Mouse (Mus musculus): ENCODE measurements around the gene Ppfibp2.
A peak's percentile ranks its signal among the peaks of the same experiment; 100 is the strongest.

Ppfibp2 gene

GRCm38 (mm10) chr7:107702461-107703380 lies 107.7 kb downstream of the Ppfibp2 start:
- DNase-seq (ENCODE audit: extremely low spot score) = no peak

DNA sequence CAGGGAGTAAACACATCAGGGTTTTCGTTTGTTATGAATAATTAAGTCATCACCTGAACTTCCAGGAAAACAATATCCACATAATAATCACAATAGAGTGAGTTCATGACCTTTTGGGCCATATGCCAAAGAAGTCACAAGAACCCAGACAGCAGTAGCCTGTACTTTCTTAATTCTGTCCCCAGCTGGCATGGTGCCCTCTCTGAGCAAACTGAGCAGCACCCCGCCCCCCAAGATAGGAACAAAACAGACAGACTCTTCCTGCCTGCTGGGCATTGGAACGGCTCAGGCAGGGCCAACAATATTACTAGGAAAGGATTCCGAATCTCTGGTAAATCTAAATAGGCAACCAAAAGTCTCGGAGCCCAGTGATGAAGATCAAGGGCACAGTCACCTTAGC lies 110.9 kb downstream of the Ppfibp2 start:
- DNase-seq (ENCODE audit: extremely low spot score) = no peak

GRCm38 (mm10) chr7:107707650-107708049 lies 112.6 kb downstream of the Ppfibp2 start:
- DNase-seq (ENCODE audit: extremely low spot score) = no peak

DNA sequence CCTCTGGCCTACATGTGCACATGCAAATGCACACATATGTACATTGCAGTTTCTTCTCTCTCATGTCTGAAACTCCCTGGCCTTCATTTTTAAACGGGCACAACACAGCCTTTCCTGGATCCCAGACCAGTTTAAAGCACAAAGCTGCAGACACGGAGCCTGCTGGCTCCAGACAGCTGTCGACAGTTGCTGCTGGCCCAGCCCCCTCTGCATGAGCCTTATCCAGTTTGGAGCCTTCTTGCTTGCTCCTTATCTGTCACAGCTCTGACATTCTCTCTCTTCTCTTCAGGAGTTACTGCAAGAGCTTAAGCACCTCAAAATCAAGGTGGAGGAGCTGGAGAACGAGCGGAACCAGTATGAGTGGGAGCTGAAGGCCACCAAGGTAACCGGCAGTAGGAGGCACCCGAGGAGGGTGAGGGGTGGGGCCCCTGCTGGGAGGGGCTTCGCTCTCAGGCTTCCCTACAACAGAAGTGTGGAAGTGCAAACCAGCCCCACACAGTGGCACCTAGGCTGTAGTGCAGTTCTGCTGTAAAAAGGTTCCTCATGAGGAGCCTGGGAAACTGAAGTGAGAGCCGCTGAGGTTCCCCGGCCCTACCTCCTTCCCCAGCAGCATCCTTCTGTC lies 113.6 kb downstream of the Ppfibp2 start:
- peak; percentile 79 for DNase-seq (ENCODE audit: extremely low spot score)

- DNase-seq (ENCODE audit: extremely low spot score) = no peak
Measured at GRCm38 (mm10) chr7:107712743-107713142, 117.7 kb downstream of the Ppfibp2 start.

DNA sequence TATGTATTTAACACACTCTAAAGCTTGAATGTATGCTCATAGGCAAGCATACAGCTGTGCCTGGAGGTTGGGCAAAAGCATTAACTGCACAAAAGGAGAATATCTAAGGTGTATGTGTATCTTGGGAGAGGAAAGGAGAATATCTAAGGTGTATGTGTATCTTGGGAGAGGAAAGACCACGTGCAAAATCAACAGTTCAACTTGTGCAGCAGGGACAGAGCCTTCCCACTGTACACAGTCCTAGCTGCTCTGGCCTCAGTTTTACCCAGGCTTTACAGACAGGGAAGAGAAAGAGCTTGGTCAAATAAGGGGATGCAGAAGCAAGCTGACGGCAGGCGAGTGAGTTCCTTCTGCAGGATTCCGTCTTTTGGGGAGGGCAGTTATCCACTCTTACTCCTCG lies 119.1 kb downstream of the Ppfibp2 start:
- DNase-seq (ENCODE audit: extremely low spot score) = no peak

DNA sequence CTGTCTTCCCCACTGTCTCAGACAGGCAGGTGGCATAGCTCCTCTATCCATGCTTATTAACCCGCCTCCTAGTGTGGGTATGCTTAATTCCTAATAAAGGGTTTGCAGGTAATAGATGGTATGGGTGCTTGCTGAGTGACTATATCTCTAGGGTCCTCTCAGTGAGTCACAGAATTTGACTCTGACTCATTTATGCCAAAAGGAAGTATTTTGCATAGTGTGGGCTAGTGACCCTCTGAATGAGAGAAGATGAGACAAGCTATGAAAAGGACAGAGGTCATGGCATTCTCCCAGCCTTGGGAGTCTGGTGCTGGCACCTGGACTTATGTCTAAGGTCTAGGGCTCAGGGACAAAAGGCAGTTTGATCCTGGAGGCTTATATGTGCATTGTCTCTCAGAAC lies 125.8 kb downstream of the Ppfibp2 start:
- no peak for DNase-seq (ENCODE audit: extremely low spot score)

GRCm38 (mm10) chr7:107722536-107722935 lies 127.5 kb downstream of the Ppfibp2 start:
- DNase-seq (ENCODE audit: extremely low spot score) = no peak

DNA sequence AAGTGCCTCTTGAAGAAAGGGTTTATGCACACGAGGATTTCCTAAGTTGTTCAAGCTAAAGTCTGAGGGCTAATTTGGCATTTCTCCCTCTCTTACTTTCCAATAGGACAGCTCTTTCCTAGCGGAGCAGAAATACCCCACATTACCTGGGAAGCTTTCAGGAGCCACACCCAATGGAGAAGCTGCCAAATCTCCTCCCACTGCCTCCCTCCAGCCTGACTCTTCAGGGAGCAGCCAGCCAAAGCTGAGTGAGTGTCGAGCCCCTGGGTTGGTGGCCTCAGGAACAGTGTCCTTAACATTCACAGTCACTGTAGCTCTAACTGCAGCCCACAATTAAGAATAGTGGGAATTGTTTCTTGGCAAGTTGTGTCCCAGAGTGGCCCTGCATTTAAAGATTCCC lies 132.5 kb downstream of the Ppfibp2 start:
- DNase-seq (ENCODE audit: extremely low spot score) = no peak

GRCm38 (mm10) chr7:107730587-107730986 lies 135.6 kb downstream of the Ppfibp2 start:
- no peak for DNase-seq (ENCODE audit: extremely low spot score)

DNA sequence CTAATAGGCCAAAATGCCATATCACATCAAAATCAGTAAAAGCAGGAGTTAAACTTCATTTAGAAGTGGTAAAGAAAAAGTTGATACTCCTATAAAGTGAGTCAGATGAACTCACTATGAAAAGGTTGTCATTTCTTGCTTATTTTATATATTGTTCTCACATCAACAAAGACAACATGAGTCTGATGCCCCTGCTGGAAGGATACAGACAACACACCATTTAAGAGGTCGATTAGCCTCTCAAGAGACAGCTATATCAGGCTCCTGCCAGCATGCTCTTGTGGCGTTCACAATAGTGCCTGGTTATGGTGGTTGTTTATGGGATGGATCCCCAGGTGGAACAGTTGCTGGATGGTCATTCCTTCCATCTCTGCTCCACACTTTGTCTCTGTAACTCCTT lies 138.2 kb downstream of the Ppfibp2 start:
- DNase-seq (ENCODE audit: extremely low spot score) = no peak

- DNase-seq (ENCODE audit: extremely low spot score) = no peak
Measured at GRCm38 (mm10) chr7:107738726-107739125, 143.7 kb downstream of the Ppfibp2 start.

- no peak for DNase-seq (ENCODE audit: extremely low spot score)
Measured at GRCm38 (mm10) chr7:107742963-107743465, 148.0 kb downstream of the Ppfibp2 start.

- no peak for DNase-seq (ENCODE audit: extremely low spot score)
Measured at GRCm38 (mm10) chr7:107744454-107744853, 149.4 kb downstream of the Ppfibp2 start.

GRCm38 (mm10) chr7:107745111-107745510 lies 150.1 kb downstream of the Ppfibp2 start:
- DNase-seq (ENCODE audit: extremely low spot score) = no peak

- DNase-seq (ENCODE audit: extremely low spot score) = no peak
Measured at GRCm38 (mm10) chr7:107746036-107746435, 151.0 kb downstream of the Ppfibp2 start.

DNA sequence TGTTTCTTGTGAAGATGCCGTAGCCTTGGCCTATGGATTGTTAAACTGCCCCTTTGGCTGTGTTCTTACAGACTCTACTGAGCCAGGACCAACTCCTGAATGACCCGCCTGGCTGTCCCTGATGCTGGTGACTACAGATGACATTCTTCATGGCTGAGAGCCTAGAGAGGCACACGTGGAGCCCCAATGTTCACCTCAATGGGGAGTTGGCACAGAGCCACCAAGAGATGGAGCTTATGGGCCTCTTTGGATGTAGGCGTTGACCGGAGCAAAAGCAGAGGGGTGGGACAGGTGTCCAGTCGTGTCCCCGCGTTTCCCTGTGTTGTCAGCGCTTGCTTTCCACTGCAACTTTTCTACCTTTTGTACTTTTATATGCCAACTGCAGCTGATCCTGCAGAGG lies 152.5 kb downstream of the Ppfibp2 start:
- no peak for DNase-seq (ENCODE audit: extremely low spot score)

- DNase-seq (ENCODE audit: extremely low spot score) = peak; percentile 75
Measured at GRCm38 (mm10) chr7:107747954-107748353, 152.9 kb downstream of the Ppfibp2 start.

- peak; percentile 69 for DNase-seq (ENCODE audit: extremely low spot score)
Measured at GRCm38 (mm10) chr7:107749270-107749669, 154.3 kb downstream of the Ppfibp2 start.

- DNase-seq (ENCODE audit: extremely low spot score) = no peak
Measured at GRCm38 (mm10) chr7:107749721-107750120, 154.7 kb downstream of the Ppfibp2 start.

DNA sequence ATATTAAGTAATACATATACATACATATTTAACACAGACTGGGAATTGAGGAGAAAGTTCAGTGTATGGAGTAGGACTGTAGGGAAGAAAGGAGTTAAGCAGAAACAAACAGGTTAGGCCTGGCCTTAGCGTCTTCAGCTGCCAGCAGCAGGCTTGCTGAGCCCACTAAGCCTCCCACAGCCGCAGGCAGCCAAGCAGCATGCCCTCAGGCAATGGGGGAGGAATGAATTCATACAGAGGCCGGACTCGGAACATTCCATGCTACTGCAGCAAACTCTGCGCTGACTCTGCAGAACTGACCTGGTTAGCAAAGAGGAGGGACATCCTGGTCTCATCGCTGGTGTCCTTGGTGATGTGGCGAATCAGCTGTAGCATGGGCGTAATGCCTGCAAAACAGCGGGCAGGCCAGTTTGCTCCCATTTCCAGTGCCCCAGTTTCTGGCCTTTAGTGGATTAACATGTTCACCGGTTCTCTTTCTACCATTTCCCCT lies 157.1 kb downstream of the Ppfibp2 start:
- no peak for DNase-seq (ENCODE audit: extremely low spot score)

DNA sequence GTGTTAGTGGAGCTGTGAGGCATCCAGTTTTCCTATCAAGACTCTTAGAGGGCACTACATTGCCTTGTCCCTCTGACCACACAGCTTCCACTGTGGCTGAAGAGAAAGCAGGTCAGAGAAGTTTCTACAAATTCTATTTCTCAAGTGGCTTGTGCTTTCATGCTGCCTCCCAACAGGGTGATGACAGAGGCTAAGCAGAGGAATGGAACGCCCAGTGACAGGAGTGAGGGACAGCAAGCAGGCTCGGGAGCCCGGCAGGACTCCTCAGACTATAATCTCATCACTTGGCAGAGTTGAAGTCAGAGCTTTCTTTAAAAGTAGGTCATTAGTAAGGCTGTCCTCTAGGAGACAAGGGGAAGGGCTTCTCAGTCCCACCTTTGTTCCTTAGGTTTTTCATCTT lies 160.9 kb downstream of the Ppfibp2 start:
- no peak for DNase-seq (ENCODE audit: extremely low spot score)

- DNase-seq (ENCODE audit: extremely low spot score) = no peak
Measured at GRCm38 (mm10) chr7:107756748-107757147, 161.7 kb downstream of the Ppfibp2 start.
